Mouse (Mus musculus) neural tube, embryonic 14.5 days (tissue): ENCODE results near the gene Shld1. TPM values are rescaled to one million over a fixed set of nuclear protein-coding genes. Genes with fewer than 3 reads are reported as not detected.

Experiments
- ATAC-seq: fragments of 200-750 bp; cut with Nextera tagmentation; 2 replicates; pipeline ENCODE4 v1.8.0; 2017; ENCODE audit warnings: low read depth, mild to moderate bottlenecking, moderate TSS enrichment, moderate library complexity
- H3K27ac ChIP-seq: fragments of 300-500 bp; sonication (generic); 2 replicates; pipeline ENCODE4 v1.5.1; 2014; ENCODE audit warnings: low read depth, mild to moderate bottlenecking, control low read depth, low read length, moderate library complexity, mixed read lengths
- H3K27me3 ChIP-seq: fragments of 300-500 bp; sonication (generic); 2 replicates; pipeline ENCODE4 v1.6.1; 2014; ENCODE audit warnings: low read length; ENCODE audit not compliant: control insufficient read depth, insufficient read depth
- H3K36me3 ChIP-seq: fragments of 300-500 bp; sonication (generic); 2 replicates; pipeline ENCODE4 v1.6.1; 2014; ENCODE audit warnings: low read length, mixed read lengths; ENCODE audit not compliant: control insufficient read depth, insufficient read depth
- H3K4me1 ChIP-seq: fragments of 300-500 bp; sonication (generic); 2 replicates; pipeline ENCODE4 v1.6.1; 2014; ENCODE audit warnings: low read length; ENCODE audit not compliant: control insufficient read depth, insufficient read depth
- H3K4me2 ChIP-seq: fragments of 300-500 bp; sonication (generic); 2 replicates; pipeline ENCODE4 v1.6.1; 2014; ENCODE audit warnings: mild to moderate bottlenecking, low read depth, low read length, control low read depth
- H3K4me3 ChIP-seq: fragments of 300-500 bp; sonication (generic); 2 replicates; pipeline ENCODE4 v1.5.1; 2014; ENCODE audit warnings: low read depth, low read length, control low read depth, mixed read lengths
- H3K9ac ChIP-seq: fragments of 300-500 bp; sonication (generic); replicated peaks from 2 replicates; pipeline ENCODE4 v1.6.1; 2014; ENCODE audit warnings: low read depth, mild to moderate bottlenecking, control low read depth, low read length, mixed read lengths
- H3K9me3 ChIP-seq: fragments of 300-500 bp; sonication (generic); 2 replicates; pipeline ENCODE4 v1.6.1; 2016; ENCODE audit warnings: low read length; ENCODE audit not compliant: control insufficient read depth
- WGBS: fragments of 180-500 bp; shearing (Covaris S2); extraction: QIAGEN DNeasy Blood & Tissue Kit; methylation state at CpG from one replicate; pipeline ENCODE4 v1.1.7; 2014; 5-methylcytosine and 5-hydroxymethylcytosine counted together
- polyA plus RNA-seq: library from polyadenylated mRNA; unstranded; fragments of >200 nt; fragmentation: Nextera tagmentation; extraction: Ambion mirVana; gene quantifications from 2 replicates; pipeline ENCODE4 v1.2.1, GENCODE M21; 2014

Gene Shld1
- polyA plus RNA-seq, 1 experiment from 2014 or later, result 22.1 TPM

DNA sequence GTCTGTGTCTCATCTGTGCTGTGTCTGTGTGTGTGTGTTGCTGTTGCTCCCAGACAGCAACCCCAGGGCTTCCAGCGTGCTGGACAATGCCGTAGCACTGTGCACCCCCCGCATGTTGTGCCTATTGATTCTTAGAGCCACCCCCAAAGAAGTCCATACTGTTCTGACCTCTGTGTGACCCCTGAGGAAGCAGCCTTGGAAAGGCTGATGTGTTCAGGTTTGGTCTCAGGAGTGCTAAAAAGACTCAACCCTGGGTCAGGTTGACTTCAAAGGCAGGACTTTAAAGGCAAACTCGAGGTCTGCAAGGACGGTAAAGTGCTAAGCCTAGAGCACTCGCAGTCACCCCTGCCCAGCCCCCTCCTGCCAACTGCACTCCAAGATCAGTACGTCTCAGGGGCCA lies 11.0 kb downstream of the Shld1 start:
- no peaks in the 10 kb centered on the region; the same call in 1 of the 2 replicates for H3K36me3 ChIP-seq
- no peak overlapping the region for H3K4me3 ChIP-seq
- 71% methylated on average over 7 of the region's 7 CpGs for WGBS
- ATAC-seq, result no peak
- H3K4me1 ChIP-seq, result no peaks in the 10 kb centered on the region
- H3K4me2 ChIP-seq, result no peak overlapping the region
- H3K27ac ChIP-seq, result no peak overlapping the region
- H3K9ac ChIP-seq, result no peak overlapping the region
- H3K9me3 ChIP-seq, result no peaks in the 10 kb centered on the region
- no peaks in the 10 kb centered on the region for H3K27me3 ChIP-seq

DNA sequence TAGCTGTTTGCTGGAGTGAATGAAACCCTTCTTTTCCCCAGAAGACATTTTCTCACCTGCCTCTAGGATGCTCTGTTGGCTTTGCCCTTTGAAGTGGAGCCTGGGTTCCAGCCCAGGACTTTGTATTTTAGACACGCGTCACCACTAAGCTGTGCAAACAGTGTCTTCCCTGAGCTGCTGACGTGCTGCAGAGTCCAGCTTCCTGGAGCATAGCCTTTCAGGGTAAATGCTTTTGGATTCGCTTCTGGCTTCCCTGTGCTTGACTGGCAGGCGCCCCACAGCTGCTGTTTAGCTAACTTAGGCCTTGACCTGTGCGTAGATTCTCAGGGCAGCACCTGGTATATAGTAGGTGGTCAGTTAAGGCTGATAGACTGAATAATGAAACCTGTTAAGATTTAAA lies 11.7 kb downstream of the Shld1 start:
- Histone ChIP-seq H3K4me1 (no peaks in the 10 kb centered on the region), H3K27me3 (no peaks in the 10 kb centered on the region), H3K27ac (no peak overlapping the region), H3K9ac (no peak overlapping the region), H3K36me3 (no peaks in the 10 kb centered on the region; the same call in 1 of the 2 replicates), H3K4me2 (no peak overlapping the region), H3K4me3 (no peak overlapping the region), H3K9me3 (no peaks in the 10 kb centered on the region)
- 84% methylated on average over 6 of the region's 6 CpGs for WGBS
- ATAC-seq, result no peak

DNA sequence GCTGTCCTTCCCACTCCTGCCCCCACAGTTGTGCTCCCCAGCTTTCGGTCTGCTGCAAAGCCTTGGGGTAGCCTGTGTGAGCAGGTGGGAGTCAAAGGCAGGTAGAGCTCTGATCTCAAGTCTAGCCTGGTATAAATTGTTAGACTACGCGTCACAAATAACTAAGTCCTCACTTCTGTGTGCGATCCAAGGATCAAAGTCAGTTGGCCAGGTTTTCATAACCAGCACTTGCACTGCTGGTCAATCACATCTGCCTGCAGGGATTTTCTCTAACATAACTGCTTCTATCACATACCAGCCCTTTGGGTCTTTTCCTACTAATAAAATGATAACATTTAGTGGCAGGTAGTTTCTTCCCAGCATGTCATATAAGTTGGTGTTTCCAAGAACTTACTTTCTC lies 14.2 kb downstream of the Shld1 start:
- Histone ChIP-seq H3K4me1 (no peaks in the 10 kb centered on the region), H3K9ac (no peak overlapping the region), H3K27me3 (no peaks in the 10 kb centered on the region), H3K4me2 (no peak overlapping the region), H3K36me3 (no peaks in the 10 kb centered on the region), H3K9me3 (no peaks in the 10 kb centered on the region), H3K27ac (no peak overlapping the region), H3K4me3 (no peak overlapping the region)
- 97% methylated on average over 4 of the region's 4 CpGs for WGBS
- ATAC-seq, result no peak

DNA sequence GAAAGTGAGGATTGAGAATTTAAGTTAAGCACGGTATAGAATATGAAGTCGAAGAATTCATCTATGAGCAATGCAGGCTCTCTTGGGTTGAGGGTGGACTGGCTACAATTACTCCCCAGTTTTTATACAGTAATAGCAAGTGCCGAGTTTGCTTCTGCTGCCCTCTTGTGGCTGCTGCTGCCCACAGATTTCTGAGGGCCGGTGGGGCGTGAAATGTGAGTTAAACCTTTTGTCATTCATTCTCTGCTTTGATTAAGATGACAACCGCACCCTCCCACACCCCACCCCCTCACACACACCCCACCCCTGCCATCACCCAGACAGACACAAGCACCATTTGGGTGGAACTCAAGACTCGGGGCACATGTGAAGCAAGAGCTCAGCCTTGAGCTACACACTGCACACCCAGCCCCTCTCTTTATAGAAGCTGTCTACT lies 14.7 kb downstream of the Shld1 start:
- no peaks in the 10 kb centered on the region for H3K36me3 ChIP-seq
- H3K27me3 ChIP-seq, result no peaks in the 10 kb centered on the region
- no peak overlapping the region for H3K4me2 ChIP-seq
- no peak overlapping the region for H3K4me3 ChIP-seq
- 20% methylated on average over 7 of the region's 7 CpGs for WGBS
- peak; percentile 87 for ATAC-seq
- no peak overlapping the region for H3K9ac ChIP-seq
- no peak overlapping the region for H3K27ac ChIP-seq
- no peaks in the 10 kb centered on the region for H3K4me1 ChIP-seq
- no peaks in the 10 kb centered on the region for H3K9me3 ChIP-seq

DNA sequence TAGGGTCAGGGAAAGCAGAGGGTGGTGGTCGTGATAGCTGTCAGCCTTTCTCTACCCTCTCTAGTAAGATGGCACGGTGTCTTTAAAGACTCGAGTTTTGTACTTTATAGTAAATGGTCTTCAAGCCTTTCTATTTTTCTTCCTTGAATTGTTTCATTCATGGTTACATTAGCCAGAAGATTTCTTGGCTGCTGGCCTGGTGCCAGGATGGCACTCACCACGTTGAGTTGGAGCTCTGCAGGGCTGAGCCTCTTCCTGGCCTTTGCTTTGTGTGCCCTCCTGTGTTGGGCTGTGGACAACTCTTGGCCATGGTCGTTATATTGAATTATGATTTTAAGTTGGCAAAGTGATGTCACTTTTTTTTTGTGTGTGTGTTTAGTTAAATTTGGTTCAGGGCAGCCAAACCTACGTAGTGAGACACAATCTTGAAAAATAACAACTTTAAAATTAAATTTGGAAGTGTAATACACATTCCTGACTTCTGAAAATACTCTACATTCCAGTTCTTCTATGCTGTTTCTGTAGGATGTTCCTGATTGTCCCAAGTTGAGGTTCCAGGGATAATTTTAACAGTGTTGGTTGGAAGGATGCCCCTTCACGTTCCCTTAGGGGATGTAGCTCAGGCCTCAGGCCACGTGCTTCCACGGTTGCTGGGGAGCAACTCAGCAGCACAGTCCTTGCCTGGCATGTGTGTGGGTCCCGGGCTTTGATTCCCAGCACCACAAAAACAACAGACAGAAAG lies 18.7 kb downstream of the Shld1 start:
- Histone ChIP-seq H3K4me2 (no peak overlapping the region), H3K36me3 (no peaks in the 10 kb centered on the region), H3K9ac (no peak overlapping the region), H3K27me3 (no peaks in the 10 kb centered on the region), H3K27ac (no peak overlapping the region), H3K4me1 (no peaks in the 10 kb centered on the region), H3K4me3 (no peak overlapping the region), H3K9me3 (no peaks in the 10 kb centered on the region)
- 76% methylated on average over 10 of the region's 10 CpGs for WGBS
- no peak for ATAC-seq

DNA sequence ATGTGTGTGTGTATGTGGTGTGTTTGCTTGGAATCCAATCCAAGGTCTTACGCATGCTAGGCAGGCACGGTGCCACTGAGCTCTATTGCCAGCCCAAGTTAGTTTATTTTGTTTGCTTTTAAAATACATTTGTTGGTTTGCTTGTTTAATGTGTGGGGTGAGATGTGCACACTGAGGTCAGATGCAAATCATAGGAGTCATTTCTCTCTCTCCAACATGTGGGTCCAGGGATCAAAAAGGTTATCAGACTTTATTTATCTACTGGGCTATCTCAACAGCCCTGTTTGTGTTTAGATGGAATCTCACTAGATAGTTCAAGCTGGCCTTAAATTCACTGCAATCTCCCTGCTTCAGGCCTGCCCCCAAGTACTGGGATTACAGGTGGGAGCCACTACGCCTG lies 19.6 kb downstream of the Shld1 start:
- no peak for ATAC-seq
- no peaks in the 10 kb centered on the region for H3K9me3 ChIP-seq
- H3K4me1 ChIP-seq, result no peaks in the 10 kb centered on the region
- no peak overlapping the region for H3K4me2 ChIP-seq
- H3K36me3 ChIP-seq, result no peaks in the 10 kb centered on the region
- 99% methylated on average over 3 of the region's 3 CpGs for WGBS
- no peak overlapping the region for H3K27ac ChIP-seq
- H3K9ac ChIP-seq, result no peak overlapping the region
- H3K27me3 ChIP-seq, result no peaks in the 10 kb centered on the region
- H3K4me3 ChIP-seq, result no peak overlapping the region

DNA sequence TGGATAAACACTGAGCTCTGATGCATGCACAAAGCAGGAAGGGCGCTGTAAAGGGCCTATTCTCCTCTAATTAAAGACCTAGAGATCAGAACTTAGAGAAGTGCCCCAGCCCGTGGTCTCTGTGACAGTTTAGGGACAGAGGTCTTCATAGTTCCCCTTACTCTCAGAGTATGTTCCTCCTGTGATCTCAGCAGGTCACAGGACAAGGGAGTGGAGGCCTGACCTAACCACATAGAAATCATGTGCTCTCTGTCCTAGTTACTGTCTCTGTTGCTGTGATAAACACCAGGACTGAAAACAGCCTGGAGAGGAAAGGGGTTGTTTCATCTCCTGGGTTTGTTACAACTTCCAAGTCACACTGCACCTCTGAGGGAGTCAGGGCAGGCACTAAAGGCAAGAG lies 23.8 kb downstream of the Shld1 start:
- Histone ChIP-seq H3K27me3 (no peaks in the 10 kb centered on the region), H3K9me3 (no peaks in the 10 kb centered on the region), H3K4me2 (no peak overlapping the region), H3K4me1 (no peaks in the 10 kb centered on the region), H3K9ac (no peak overlapping the region), H3K27ac (no peak overlapping the region), H3K4me3 (no peak overlapping the region), H3K36me3 (no peaks in the 10 kb centered on the region)
- 68% methylated on average over 2 of the region's 2 CpGs for WGBS
- no peak for ATAC-seq

DNA sequence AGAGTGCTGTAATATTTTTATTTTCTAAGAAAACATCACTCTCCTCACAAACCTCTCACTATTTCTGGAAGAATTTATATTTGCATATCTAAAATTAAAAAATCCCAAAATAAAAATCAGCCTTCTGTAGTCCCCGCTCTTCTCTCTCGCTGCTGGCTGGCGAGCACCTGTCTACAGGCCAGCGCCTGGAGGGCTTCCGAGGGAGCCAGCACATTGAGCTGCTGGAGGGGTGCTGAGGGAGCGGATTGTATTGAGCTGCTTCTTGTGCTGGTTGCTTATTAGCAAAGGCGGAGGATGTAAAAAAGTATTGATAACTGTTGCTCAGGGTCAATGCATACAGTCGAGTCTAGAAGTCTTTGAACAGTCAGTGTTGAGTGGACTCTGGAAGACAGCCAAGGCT lies 25.3 kb downstream of the Shld1 start:
- no peak overlapping the region for H3K4me3 ChIP-seq

DNA sequence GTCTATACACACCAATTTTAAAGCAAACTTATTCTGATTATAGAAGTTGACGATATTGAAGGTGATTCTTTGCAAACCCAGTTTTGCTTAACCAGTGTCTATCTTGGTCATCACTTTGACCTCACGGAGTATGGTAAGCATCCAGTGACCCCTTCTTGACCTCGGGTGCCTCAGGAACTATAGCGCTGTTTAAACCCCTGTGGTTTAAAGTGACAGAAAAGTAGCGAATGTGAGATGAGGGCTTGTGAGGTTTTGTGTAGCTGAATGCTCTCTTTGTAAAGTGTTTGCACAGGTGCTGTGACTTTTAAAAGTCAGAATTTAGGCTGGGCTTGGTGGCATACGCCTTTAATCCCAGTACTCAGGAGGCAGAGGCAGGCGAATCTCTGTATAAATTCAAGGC lies 27.8 kb downstream of the Shld1 start:
- no peak overlapping the region for H3K4me2 ChIP-seq
- WGBS, result 86% methylated on average over 7 of the region's 7 CpGs

More for the DNA sequence above, 25.3 kb downstream of the Shld1 start:
- no peak overlapping the region for H3K9ac ChIP-seq
- no peak overlapping the region for H3K27ac ChIP-seq
- WGBS, result 79% methylated on average over 8 of the region's 8 CpGs
- no peak for ATAC-seq
- H3K27me3 ChIP-seq, result no peaks in the 10 kb centered on the region
- no peaks in the 10 kb centered on the region for H3K36me3 ChIP-seq
- no peaks in the 10 kb centered on the region for H3K4me1 ChIP-seq
- H3K9me3 ChIP-seq, result no peaks in the 10 kb centered on the region
- H3K4me2 ChIP-seq, result no peak overlapping the region

More for the DNA sequence above, 27.8 kb downstream of the Shld1 start:
- no peaks in the 10 kb centered on the region for H3K4me1 ChIP-seq
- no peak overlapping the region for H3K9ac ChIP-seq
- no peaks in the 10 kb centered on the region for H3K36me3 ChIP-seq
- no peaks in the 10 kb centered on the region for H3K27me3 ChIP-seq
- H3K9me3 ChIP-seq, result no peaks in the 10 kb centered on the region
- ATAC-seq, result no peak
- H3K27ac ChIP-seq, result no peak overlapping the region
- no peak overlapping the region for H3K4me3 ChIP-seq
